Mouse (Mus musculus): ENCODE data around the gene Bcl9. TPM values are rescaled to one million over a fixed set of nuclear protein-coding genes. Genes with fewer than 3 reads are reported as not detected.

Bcl9 gene
- polyA plus RNA-seq, 1 experiment from 2014 or later = 36.0 TPM

GRCm38 (mm10) chr3:97305907-97306306 lies 8.2 kb upstream of the Bcl9 start:
- Histone ChIP-seq H3K36me3 (ENCODE audit: control insufficient read depth, insufficient read depth, low read length) (no peaks in the 10 kb centered on the region), H3K9ac (ENCODE audit: low read depth, low read length) (no peak overlapping the region), H3K27me3 (replicated peaks; ENCODE audit: control insufficient read depth, insufficient read depth, low read length) (no peaks in the 10 kb centered on the region), H3K27ac (replicated peaks; ENCODE audit: low read depth, low read length) (no peak overlapping the region), H3K9me3 (ENCODE audit: control insufficient read depth, low read length) (no peaks in the 10 kb centered on the region), H3K4me2 (ENCODE audit: low read depth, low read length) (no peak overlapping the region), H3K4me1 (ENCODE audit: control insufficient read depth, insufficient read depth, low read length) (peaks cover 3% of the 10 kb centered on the region; the same call in 1 of the 2 replicates), H3K4me3 (ENCODE audit: low read depth, low read length) (no peak overlapping the region)
- ATAC-seq (ENCODE audit: low read depth) (no peak), DNase-seq (ENCODE audit: low spot score) (no peak)
- 74% methylated on average over 4 of the region's 4 CpGs for WGBS

GRCm38 (mm10) chr3:97301586-97301985 lies 3.9 kb upstream of the Bcl9 start:
- H3K36me3 ChIP-seq (ENCODE audit: control insufficient read depth, insufficient read depth, low read length) = no peaks in the 10 kb centered on the region
- H3K4me1 ChIP-seq (ENCODE audit: control insufficient read depth, insufficient read depth, low read length) = peaks cover 4% of the 10 kb centered on the region; the same call in 1 of the 2 replicates
- 47% methylated on average over 7 of the region's 7 CpGs for WGBS
- 0 out of 2 replicates have a peak, but pooled peaks cover 5% of the 10 kb centered on the region for H3K9me3 ChIP-seq (ENCODE audit: control insufficient read depth, low read length)
- ATAC-seq (ENCODE audit: low read depth) (no peak), DNase-seq (ENCODE audit: low spot score) (no peak)
- no peak overlapping the region for H3K4me2 ChIP-seq (ENCODE audit: low read depth, low read length)
- H3K9ac ChIP-seq (ENCODE audit: low read depth, low read length) = no peak overlapping the region
- no peak overlapping the region for H3K27ac ChIP-seq (replicated peaks; ENCODE audit: low read depth, low read length)
- no peaks in the 10 kb centered on the region for H3K27me3 ChIP-seq (replicated peaks; ENCODE audit: control insufficient read depth, insufficient read depth, low read length)
- no peak overlapping the region for H3K4me3 ChIP-seq (ENCODE audit: low read depth, low read length)

- WGBS = 92% methylated on average over 7 of the region's 7 CpGs
- Histone ChIP-seq H3K4me1 (ENCODE audit: control insufficient read depth, insufficient read depth, low read length) (peaks cover 10% of the 10 kb centered on the region), H3K36me3 (ENCODE audit: control insufficient read depth, insufficient read depth, low read length) (no peaks in the 10 kb centered on the region), H3K27me3 (replicated peaks; ENCODE audit: control insufficient read depth, insufficient read depth, low read length) (no peaks in the 10 kb centered on the region), H3K9me3 (ENCODE audit: control insufficient read depth, low read length) (0 out of 2 replicates have a peak, but pooled peaks cover 5% of the 10 kb centered on the region), H3K27ac (replicated peaks; ENCODE audit: low read depth, low read length) (no peak overlapping the region), H3K4me3 (ENCODE audit: low read depth, low read length) (no peak overlapping the region), H3K9ac (ENCODE audit: low read depth, low read length) (no peak overlapping the region), H3K4me2 (ENCODE audit: low read depth, low read length) (no peak overlapping the region)
- ATAC-seq (ENCODE audit: low read depth) (no peak), DNase-seq (ENCODE audit: low spot score) (no peak)
Measured at GRCm38 (mm10) chr3:97300370-97300769, 2.7 kb upstream of the Bcl9 start.

GRCm38 (mm10) chr3:97299885-97300284 lies 2.2 kb upstream of the Bcl9 start:
- ATAC-seq (ENCODE audit: low read depth) (no peak), DNase-seq (ENCODE audit: low spot score) (no peak)
- H3K9me3 ChIP-seq (ENCODE audit: control insufficient read depth, low read length) = 0 out of 2 replicates have a peak, but pooled peaks cover 5% of the 10 kb centered on the region

GRCm38 (mm10) chr3:97298856-97299465 lies 1.2 kb upstream of the Bcl9 start:
- H3K36me3 ChIP-seq (ENCODE audit: control insufficient read depth, insufficient read depth, low read length) = no peaks in the 10 kb centered on the region
- H3K4me3 ChIP-seq (ENCODE audit: low read depth, low read length) = peak overlapping the region; percentile 53
- peak overlapping the region; percentile 97 for H3K27ac ChIP-seq (replicated peaks; ENCODE audit: low read depth, low read length)
- H3K9me3 ChIP-seq (ENCODE audit: control insufficient read depth, low read length) = 0 out of 2 replicates have a peak, but pooled peaks cover 5% of the 10 kb centered on the region
- peaks cover 13% of the 10 kb centered on the region for H3K4me1 ChIP-seq (ENCODE audit: control insufficient read depth, insufficient read depth, low read length)
- H3K9ac ChIP-seq (ENCODE audit: low read depth, low read length) = peak overlapping the region; percentile 76
- ATAC-seq (ENCODE audit: low read depth) (no peak), DNase-seq (ENCODE audit: low spot score) (peak; percentile 68)
- H3K27me3 ChIP-seq (replicated peaks; ENCODE audit: control insufficient read depth, insufficient read depth, low read length) = no peaks in the 10 kb centered on the region
- 28% methylated on average over 10 of the region's 10 CpGs for WGBS
- peak overlapping the region; percentile 71 for H3K4me2 ChIP-seq (ENCODE audit: low read depth, low read length)

More at GRCm38 (mm10) chr3:97299885-97300284, 2.2 kb upstream of the Bcl9 start:
- H3K27ac ChIP-seq (replicated peaks; ENCODE audit: low read depth, low read length) = no peak overlapping the region
- H3K4me1 ChIP-seq (ENCODE audit: control insufficient read depth, insufficient read depth, low read length) = peaks cover 13% of the 10 kb centered on the region
- no peak overlapping the region for H3K4me3 ChIP-seq (ENCODE audit: low read depth, low read length)
- H3K9ac ChIP-seq (ENCODE audit: low read depth, low read length) = no peak overlapping the region
- no peaks in the 10 kb centered on the region for H3K27me3 ChIP-seq (replicated peaks; ENCODE audit: control insufficient read depth, insufficient read depth, low read length)
- no peak overlapping the region for H3K4me2 ChIP-seq (ENCODE audit: low read depth, low read length)
- no peaks in the 10 kb centered on the region for H3K36me3 ChIP-seq (ENCODE audit: control insufficient read depth, insufficient read depth, low read length)

GRCm38 (mm10) chr3:97296941-97297552 lies 670 bp downstream of the Bcl9 start:
- DNase-seq (ENCODE audit: low spot score) = no peak

GRCm38 (mm10) chr3:97294334-97294733 lies 3.4 kb downstream of the Bcl9 start:
- DNase-seq (ENCODE audit: low spot score) = no peak

More at GRCm38 (mm10) chr3:97296941-97297552, 670 bp downstream of the Bcl9 start:
- Histone ChIP-seq H3K4me2 (ENCODE audit: low read depth, low read length) (peak overlapping the region; percentile 71), H3K27ac (replicated peaks; ENCODE audit: low read depth, low read length) (peak overlapping the region; percentile 97), H3K9ac (ENCODE audit: low read depth, low read length) (peak overlapping the region; percentile 76), H3K4me1 (ENCODE audit: control insufficient read depth, insufficient read depth, low read length) (peaks cover 16% of the 10 kb centered on the region), H3K27me3 (replicated peaks; ENCODE audit: control insufficient read depth, insufficient read depth, low read length) (no peaks in the 10 kb centered on the region), H3K36me3 (ENCODE audit: control insufficient read depth, insufficient read depth, low read length) (no peaks in the 10 kb centered on the region), H3K4me3 (ENCODE audit: low read depth, low read length) (peak overlapping the region; percentile 53), H3K9me3 (ENCODE audit: control insufficient read depth, low read length) (0 out of 2 replicates have a peak, but pooled peaks cover 5% of the 10 kb centered on the region)
- peak; percentile 72 for ATAC-seq (ENCODE audit: low read depth)
- under 1% methylated on average over 16 of the region's 16 CpGs for WGBS

GRCm38 (mm10) chr3:97284878-97285277 lies 12.8 kb downstream of the Bcl9 start:
- H3K9ac ChIP-seq (ENCODE audit: low read depth, low read length) = no peak overlapping the region
- no peaks in the 10 kb centered on the region for H3K9me3 ChIP-seq (ENCODE audit: control insufficient read depth, low read length)
- no peak for DNase-seq (ENCODE audit: low spot score)
- H3K4me3 ChIP-seq (ENCODE audit: low read depth, low read length) = no peak overlapping the region
- 92% methylated on average over 4 of the region's 4 CpGs for WGBS
- no peaks in the 10 kb centered on the region for H3K4me1 ChIP-seq (ENCODE audit: control insufficient read depth, insufficient read depth, low read length)
- H3K4me2 ChIP-seq (ENCODE audit: low read depth, low read length) = no peak overlapping the region
- peaks cover 5% of the 10 kb centered on the region; the same call in 1 of the 2 replicates for H3K36me3 ChIP-seq (ENCODE audit: control insufficient read depth, insufficient read depth, low read length)
- ATAC-seq (ENCODE audit: low read depth) = no peak
- no peak overlapping the region for H3K27ac ChIP-seq (replicated peaks; ENCODE audit: low read depth, low read length)
- no peaks in the 10 kb centered on the region for H3K27me3 ChIP-seq (replicated peaks; ENCODE audit: control insufficient read depth, insufficient read depth, low read length)

More at GRCm38 (mm10) chr3:97294334-97294733, 3.4 kb downstream of the Bcl9 start:
- ATAC-seq (ENCODE audit: low read depth) = no peak
- Histone ChIP-seq H3K27ac (replicated peaks; ENCODE audit: low read depth, low read length) (no peak overlapping the region), H3K9me3 (ENCODE audit: control insufficient read depth, low read length) (no peaks in the 10 kb centered on the region), H3K36me3 (ENCODE audit: control insufficient read depth, insufficient read depth, low read length) (no peaks in the 10 kb centered on the region), H3K9ac (ENCODE audit: low read depth, low read length) (no peak overlapping the region), H3K4me2 (ENCODE audit: low read depth, low read length) (no peak overlapping the region), H3K4me1 (ENCODE audit: control insufficient read depth, insufficient read depth, low read length) (peaks cover 16% of the 10 kb centered on the region), H3K27me3 (replicated peaks; ENCODE audit: control insufficient read depth, insufficient read depth, low read length) (no peaks in the 10 kb centered on the region), H3K4me3 (ENCODE audit: low read depth, low read length) (no peak overlapping the region)
- 83% methylated on average over 9 of the region's 9 CpGs for WGBS

All from embryonic facial prominence, embryonic 14.5 days (tissue).